Mouse (Mus musculus) layer of hippocampus, adult 2 months (tissue): Measurements from ENCODE around the gene Lrrc8b. TPM values are rescaled to one million over a fixed set of nuclear protein-coding genes. Genes with fewer than 3 reads are reported as not detected.
A peak's percentile ranks its signal among the peaks of the same experiment; 100 is the strongest.

Experiments
- DNase-seq, 2 experiments: peaks; one replicate each; pipeline ENCODE4 v3.0.0; 2022; ENCODE audit warnings: low spot score in 2 of 2
- H3K27ac ChIP-seq: fragments of 200-600 bp; 2 replicates; pipeline ENCODE4 v1.8.1; 2022
- H3K4me3 ChIP-seq: fragments of 200-600 bp; 2 replicates; pipeline ENCODE4 v1.8.1; 2022; ENCODE audit warnings: mild to moderate bottlenecking
- CTCF ChIP-seq: fragments of 200-600 bp; conservative IDR thresholded peaks from 2 replicates; pipeline ENCODE4 v1.8.1; 2022; ENCODE audit warnings: antibody characterized with exemption, mild to moderate bottlenecking, moderate library complexity
- long read RNA-seq, 2 experiments: library from polyadenylated mRNA; stranded (forward); transcript quantifications; one replicate each; pipeline ENCODE4 v2.0.0; 2021; ENCODE audit warnings: borderline mapping rate in 2 of 2
- total RNA-seq, 2 experiments: library from RNA; stranded (reverse); gene quantifications; 2 replicates each; pipeline ENCODE4 v1.2.3; 2021

The Lrrc8b gene
- 10 to 100 TPM; 61.6 TPM for total RNA-seq
- long read RNA-seq, experiment 1, full-length matches to known transcripts, result 11 of 37 reads
- long read RNA-seq, experiment 1, partial matches to known transcripts, result 9 of 37 reads
- long read RNA-seq, experiment 1, other reads (novel, unspliced or antisense), result 17 of 37 reads
- long read RNA-seq, experiment 2, full-length matches to known transcripts, result 9 of 29 reads
- long read RNA-seq, experiment 2, partial matches to known transcripts, result 5 of 29 reads
- long read RNA-seq, experiment 2, other reads (novel, unspliced or antisense), result 15 of 29 reads

DNA sequence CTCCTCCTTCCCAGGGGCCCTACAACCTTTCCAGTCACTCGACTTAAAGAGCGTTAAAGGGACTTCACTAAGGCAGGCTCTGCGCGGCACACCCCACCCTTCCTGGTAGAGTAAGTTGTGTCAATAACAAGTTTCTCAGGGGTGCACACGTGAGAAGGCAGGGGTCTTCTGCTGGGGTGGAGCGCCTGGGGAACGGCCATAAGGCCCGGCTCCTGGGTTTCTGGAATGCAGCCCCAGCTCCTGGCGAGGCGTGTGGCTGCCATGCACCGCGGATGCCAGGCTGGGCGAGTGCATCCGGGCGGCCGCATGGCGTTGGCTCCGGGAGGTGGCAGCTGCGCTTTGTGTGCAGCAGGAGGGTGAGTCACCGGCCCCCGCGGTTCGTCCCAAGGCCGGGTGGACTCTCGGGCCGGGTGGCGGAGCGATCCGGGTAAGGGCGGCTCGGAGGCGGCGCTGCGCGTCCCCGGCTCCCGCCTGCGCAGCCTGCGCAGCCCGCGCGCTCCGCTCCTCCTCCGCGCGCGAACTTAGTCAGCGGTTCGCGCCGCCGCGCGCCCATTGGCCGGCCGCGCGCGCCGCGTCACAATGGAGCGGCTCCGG is at the start of gene Lrrc8b:
Gene Lrrc8b (plus strand): TSS at position 578 of the 594 bp plus-strand sequence.
- peak within 1 kb of the TSS; percentile 91 for H3K4me3 ChIP-seq
- TF ChIP-seq CTCF, result peak; percentile 37; the same call in 1 of the 2 replicates

GRCm38 (mm10) chr5:105381482-105381881 is 34.1 kb upstream of the Lrrc8b start:
- Histone ChIP-seq H3K27ac (no peak overlapping the region), H3K4me3 (no peak overlapping the region)
- DNase-seq, result no peak
- no peak for TF ChIP-seq CTCF

More for the DNA sequence above, at the start of gene Lrrc8b:
- peak; percentile 78 to 81 for DNase-seq
- H3K27ac ChIP-seq, result peak within 1 kb of the TSS; percentile 98

DNA sequence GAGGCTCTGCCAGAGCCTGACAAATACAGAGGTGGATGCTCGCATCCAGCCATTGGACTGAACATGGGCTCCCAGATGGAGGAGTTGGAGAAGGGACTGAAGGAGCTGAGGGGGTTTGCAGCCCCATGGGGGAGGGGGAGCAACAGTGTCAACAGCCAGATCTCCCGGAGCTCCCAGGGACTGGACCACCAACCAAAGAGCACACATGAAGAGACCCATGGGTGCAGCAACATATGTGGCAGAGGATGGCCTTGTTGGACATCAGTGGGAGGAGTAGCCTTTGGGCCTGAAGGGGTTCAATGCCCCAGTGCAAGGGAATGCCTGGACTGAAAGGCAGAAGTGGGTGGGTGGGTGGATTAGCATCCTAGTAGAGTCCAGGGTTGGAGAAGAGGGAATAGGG is 25.2 kb upstream of the Lrrc8b start:
- no peak for TF ChIP-seq CTCF
- Histone ChIP-seq H3K27ac (no peak overlapping the region), H3K4me3 (no peak overlapping the region)
- DNase-seq, result no peak

- DNase-seq, result no peak
- no peak overlapping the region for H3K27ac ChIP-seq
- no peak for TF ChIP-seq CTCF
- H3K4me3 ChIP-seq, result no peak overlapping the region
These were observed 21.8 kb upstream of the Lrrc8b start for GRCm38 (mm10) chr5:105393731-105394130.

DNA sequence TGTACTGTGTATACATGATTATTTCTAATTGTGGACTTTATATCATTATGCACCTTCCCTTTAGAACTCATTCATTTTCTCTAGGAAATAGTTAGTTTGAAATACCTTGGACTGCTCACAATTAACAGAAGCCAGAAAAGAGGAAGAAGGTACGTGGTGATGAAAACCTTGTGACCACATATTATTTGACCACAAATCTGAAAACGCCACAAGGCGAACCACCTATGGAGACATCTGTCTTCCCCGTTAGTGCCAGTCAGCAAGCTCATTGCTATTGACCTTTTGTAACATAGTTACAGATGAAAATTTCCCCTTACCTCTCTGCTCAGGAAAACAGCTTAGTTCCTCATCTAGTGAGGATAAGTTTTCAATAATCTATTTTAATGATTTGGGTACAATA is 20.4 kb upstream of the Lrrc8b start:
- DNase-seq, result no peak
- Histone ChIP-seq H3K4me3 (no peak overlapping the region), H3K27ac (no peak overlapping the region)
- TF ChIP-seq CTCF, result no peak

- H3K27ac ChIP-seq, result peak overlapping the region; percentile 56
- no peak for DNase-seq
- H3K4me3 ChIP-seq, result no peak overlapping the region
- TF ChIP-seq CTCF, result no peak
These were observed 16.6 kb upstream of the Lrrc8b start for GRCm38 (mm10) chr5:105398966-105399365.

DNA sequence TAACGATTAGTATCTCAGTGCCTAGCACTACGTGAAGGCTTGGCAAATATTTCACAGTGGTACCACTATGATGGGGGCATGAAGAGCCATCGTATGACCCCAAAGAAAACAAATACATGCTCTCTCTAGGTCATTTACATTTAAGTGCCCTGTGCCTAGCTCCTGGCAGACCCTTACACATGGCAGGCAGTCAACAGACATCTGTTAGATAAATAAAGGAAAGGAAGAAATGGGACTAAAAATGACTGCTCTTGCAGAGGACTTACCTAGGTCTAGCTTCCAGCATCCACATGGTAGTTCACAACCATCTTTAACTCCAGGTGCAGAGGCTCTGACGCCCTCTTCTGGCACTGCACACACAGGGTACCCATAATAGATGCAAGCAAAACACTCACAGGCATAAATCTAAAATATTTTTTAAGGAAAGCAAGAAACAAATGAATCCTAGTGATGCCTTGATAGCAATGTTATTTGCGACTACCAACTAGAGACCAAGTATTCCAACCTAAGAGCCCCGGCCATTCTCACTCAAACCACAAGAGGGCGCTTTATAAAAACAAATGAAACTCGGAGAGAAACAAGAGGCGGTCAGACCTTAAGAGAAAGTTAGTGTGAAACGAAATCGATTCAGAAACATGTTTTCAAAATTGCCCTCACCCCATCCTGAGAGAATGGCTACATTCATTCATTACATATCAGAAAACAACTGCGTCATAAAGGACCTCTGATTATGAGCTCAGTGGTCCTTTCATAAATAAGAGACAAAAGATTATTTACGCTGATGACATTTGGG is 15.7 kb upstream of the Lrrc8b start:
- peak overlapping the region; percentile 83 for H3K27ac ChIP-seq
- peak overlapping the region; percentile 54 for H3K4me3 ChIP-seq
- TF ChIP-seq CTCF, result peak; percentile 95
- DNase-seq, result peak; percentile 78 to 87

GRCm38 (mm10) chr5:105400424-105401375 is 14.9 kb upstream of the Lrrc8b start:
- peak overlapping the region; percentile 83 for H3K27ac ChIP-seq
- DNase-seq, result peak in 1 of 2 experiments; percentile 60
- peak overlapping the region; percentile 54 for H3K4me3 ChIP-seq
- TF ChIP-seq CTCF, result no peak

- TF ChIP-seq CTCF, result no peak
These were observed 14.0 kb upstream of the Lrrc8b start for GRCm38 (mm10) chr5:105401536-105401935.

GRCm38 (mm10) chr5:105404961-105405360 is 10.6 kb upstream of the Lrrc8b start:
- Histone ChIP-seq H3K27ac (no peak overlapping the region), H3K4me3 (no peak overlapping the region)
- TF ChIP-seq CTCF, result peak; percentile 90
- DNase-seq, result peak; percentile 72 to 82

More at GRCm38 (mm10) chr5:105401536-105401935, 14.0 kb upstream of the Lrrc8b start:
- Histone ChIP-seq H3K27ac (peak overlapping the region; percentile 83; the same call in 1 of the 2 replicates), H3K4me3 (no peak overlapping the region)
- DNase-seq, result no peak

GRCm38 (mm10) chr5:105407661-105408060 is 7.9 kb upstream of the Lrrc8b start:
- no peak for TF ChIP-seq CTCF
- no peak overlapping the region for H3K27ac ChIP-seq
- DNase-seq, result no peak
- no peak overlapping the region for H3K4me3 ChIP-seq

DNA sequence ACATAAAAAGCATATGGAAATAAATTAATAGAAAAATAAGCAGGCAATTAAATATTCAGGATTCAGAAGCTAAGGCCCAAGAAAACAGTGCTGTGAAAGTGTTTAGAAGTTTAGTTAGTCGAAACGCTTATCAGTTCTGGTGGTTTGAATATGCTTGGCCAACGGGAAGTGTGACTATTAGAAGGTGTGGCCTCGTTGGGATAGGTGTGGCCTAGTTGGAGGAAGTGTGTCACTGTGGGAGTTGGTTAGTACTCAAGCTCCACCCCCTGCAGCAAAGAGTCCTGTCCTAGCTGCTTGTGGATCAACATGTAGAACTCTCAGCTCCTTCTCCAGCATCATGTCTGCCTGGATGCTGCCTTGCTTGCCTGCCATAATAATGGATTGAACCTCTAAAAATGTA is 6.5 kb upstream of the Lrrc8b start:
- TF ChIP-seq CTCF, result no peak
- no peak for DNase-seq

More for the DNA sequence above, 6.5 kb upstream of the Lrrc8b start:
- Histone ChIP-seq H3K27ac (no peak overlapping the region), H3K4me3 (no peak overlapping the region)
